Mouse (Mus musculus): ENCODE results near the gene Arhgap42.

DNA sequence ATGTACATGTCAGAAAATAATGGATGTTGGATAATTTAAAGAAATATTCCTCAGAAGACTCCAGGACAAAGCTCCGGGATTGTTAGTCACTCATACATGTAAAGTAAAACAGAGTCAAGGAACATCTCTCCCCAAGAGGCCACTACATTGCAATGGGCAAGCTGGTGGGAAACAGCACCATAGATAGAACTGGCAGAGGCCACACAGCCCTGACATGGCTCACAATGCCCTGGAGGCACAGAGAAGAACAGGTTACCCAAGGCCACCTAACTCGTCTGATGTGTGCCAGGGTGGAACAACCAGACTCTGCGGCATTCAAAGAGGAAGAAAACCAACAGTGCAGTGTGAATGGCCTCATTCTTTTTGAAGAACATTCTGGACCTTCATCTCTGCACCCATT is 50.7 kb downstream of the Arhgap42 start:
- TF ChIP-seq POLR2AphosphoS2 (IDR thresholded peaks at IDR 0.05; ENCODE audit: insufficient read length, low read depth) = no peak
- no peak for TF ChIP-seq POLR2A (IDR thresholded peaks at IDR 0.05; ENCODE audit: insufficient read length, low read depth)
- TF ChIP-seq CEBPB (IDR thresholded peaks at IDR 0.05; ENCODE audit: insufficient read depth, poor library complexity, severe bottlenecking) = no peak
- TF ChIP-seq TCF3 (IDR thresholded peaks at IDR 0.05; ENCODE audit: insufficient read length, low read depth) = no peak
- no peak for TF ChIP-seq MYOG (IDR thresholded peaks at IDR 0.05; ENCODE audit: control insufficient read depth in 1 of 3, insufficient read depth in 1 of 3, insufficient read length in 2 of 3, low read depth in 2 of 3)
- TF ChIP-seq E2F4 (IDR thresholded peaks at IDR 0.05; ENCODE audit: insufficient read depth) = no peak
- TF ChIP-seq TCF12 (IDR thresholded peaks at IDR 0.05; ENCODE audit: insufficient read depth, poor library complexity, severe bottlenecking) = no peak
- TF ChIP-seq USF1 (IDR thresholded peaks at IDR 0.05; ENCODE audit: low read depth) = no peak

All from myocyte (in vitro differentiated cells).